In the genomic region with DNA sequence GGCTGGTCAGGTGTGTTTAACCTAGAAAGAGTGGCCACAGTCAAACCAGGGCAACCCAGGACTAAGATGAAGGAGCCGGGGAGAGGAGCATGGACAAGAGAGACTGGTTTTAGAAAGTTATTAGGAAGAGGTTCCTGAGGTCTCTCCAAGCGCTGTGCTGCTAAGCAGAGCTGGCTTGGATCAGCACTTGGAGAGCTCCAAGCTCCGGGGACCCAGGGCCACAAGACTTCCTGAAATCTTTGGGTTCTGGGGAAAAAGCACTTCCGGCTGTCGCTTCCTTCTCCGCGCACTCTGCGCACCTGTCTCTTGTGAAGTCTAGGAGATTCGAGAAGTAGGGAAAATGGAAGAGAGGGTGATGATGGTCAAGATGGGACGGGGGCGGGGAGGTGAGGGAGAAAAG, we compare ENCODE assay signal across 8 mouse cellular contexts. TPM values are rescaled to one million over a fixed set of nuclear protein-coding genes. Genes with fewer than 3 reads are reported as not detected.
DNase-seq lines count a peak whose midpoint lies in the region; ATAC-seq and TF ChIP-seq lines count a peak whose summit lies in the region.

No protein-coding gene starts in this region.

- peaks cover 30% of the 10 kb centered on the region for H3K27me3 ChIP-seq in hindbrain, embryonic 10.5 days (ENCODE audit: insufficient read depth, poor library complexity, severe bottlenecking)
- H3K27me3 ChIP-seq in midbrain, postnatal 0 days (ENCODE audit: insufficient read depth, low read length): no peaks in the 10 kb centered on the region

- 0 out of 2 replicates have a peak, but pooled peaks cover 5% of the 10 kb centered on the region for H3K36me3 ChIP-seq in hindbrain, embryonic 10.5 days
- H3K36me3 ChIP-seq in midbrain, postnatal 0 days (ENCODE audit: insufficient read depth, low read length): no peaks in the 10 kb centered on the region; the same call in 1 of the 2 replicates

- peak; percentile 62 for DNase-seq in kidney, postnatal 10 days
- no peak for DNase-seq in kidney, adult 11 months
- DNase-seq in embryo, embryonic 10.5 days (ENCODE audit: low spot score): peak; percentile 66
- peak; percentile 48 for DNase-seq in hindbrain, embryonic 10.5 days (ENCODE audit: low spot score)
- DNase-seq in midbrain, postnatal 0 days (ENCODE audit: low spot score): no peak
- no peak for DNase-seq in gastrocnemius, adult 2 months
- no peak for DNase-seq in spleen, adult 12 weeks (ENCODE audit: low spot score)
- no peak for DNase-seq in urinary bladder, postnatal 36 days (ENCODE audit: low spot score in 2 of 2)

- 7% methylated on average over 11 of the region's 11 CpGs for WGBS in hindbrain, embryonic 10.5 days
- WGBS in midbrain, postnatal 0 days: 12% methylated on average over 11 of the region's 11 CpGs

- peak overlapping the region; percentile 59 for H3K4me3 ChIP-seq in hindbrain, embryonic 10.5 days
- H3K4me3 ChIP-seq in midbrain, postnatal 0 days (ENCODE audit: low read depth, low read length): peak overlapping the region; percentile 66
- no peak overlapping the region for H3K4me3 ChIP-seq in gastrocnemius, adult 2 months

- peaks cover 85% of the 10 kb centered on the region for H3K4me1 ChIP-seq in hindbrain, embryonic 10.5 days (replicated peaks)
- peaks cover 37% of the 10 kb centered on the region for H3K4me1 ChIP-seq in midbrain, postnatal 0 days (ENCODE audit: insufficient read depth, low read length)

- peak overlapping the region; percentile 91 for H3K9ac ChIP-seq in midbrain, postnatal 0 days (replicated peaks; ENCODE audit: low read length, poor library complexity, severe bottlenecking)

- peak overlapping the region; percentile 96 for H3K4me2 ChIP-seq in midbrain, postnatal 0 days (ENCODE audit: low read depth, low read length, poor library complexity, severe bottlenecking)

- no peak for ATAC-seq in midbrain, postnatal 0 days (ENCODE audit: low FRiP score)

- no peak for TF ChIP-seq CTCF in midbrain, postnatal 0 days (IDR thresholded peaks at IDR 0.05)
- no peak for TF ChIP-seq CTCF in gastrocnemius, adult 2 months (IDR thresholded peaks at IDR 0.05)

- peak overlapping the region; percentile 92 for H3K27ac ChIP-seq in hindbrain, embryonic 10.5 days
- H3K27ac ChIP-seq in midbrain, postnatal 0 days (ENCODE audit: low read depth, low read length): peak overlapping the region; percentile 89; the same call in 1 of the 2 replicates
- no peak overlapping the region for H3K27ac ChIP-seq in gastrocnemius, adult 2 months

- intact Hi-C loops in gastrocnemius, adult 2 months (cut with DNase I): no loop called here

- no peaks in the 10 kb centered on the region for H3K9me3 ChIP-seq in hindbrain, embryonic 10.5 days
- H3K9me3 ChIP-seq in midbrain, postnatal 0 days (ENCODE audit: low read length): no peaks in the 10 kb centered on the region

RNA-seq across cellular contexts. Expression of a gene that starts 0.6 kb away (rescaled TPM):
- 6.5 and 19.3 TPM in 2 replicates for polyA plus RNA-seq in hindbrain, embryonic 10.5 days (2016; fragmentation: Nextera tagmentation; extraction: Ambion mirVana)
- 6.6 and 6.7 TPM in 2 replicates for total RNA-seq in midbrain, postnatal 0 days (2014; rRNA removed)
- polyA plus RNA-seq in midbrain, postnatal 0 days (2015; fragmentation: Nextera tagmentation; extraction: Ambion mirVana): 19.4 and 23.3 TPM in 2 replicates
- total RNA-seq in gastrocnemius, adult 2 months (2021): 10 to 100 TPM; 11.2 to 11.4 TPM

RNA-seq across cellular contexts. Expression of a gene that starts 1.5 kb away (rescaled TPM):
- 69.3 and 136 TPM in 2 replicates for polyA plus RNA-seq in hindbrain, embryonic 10.5 days (2016; fragmentation: Nextera tagmentation; extraction: Ambion mirVana)
- total RNA-seq in midbrain, postnatal 0 days (2014; rRNA removed): 203 and 205 TPM in 2 replicates
- 187 and 219 TPM in 2 replicates for polyA plus RNA-seq in midbrain, postnatal 0 days (2015; fragmentation: Nextera tagmentation; extraction: Ambion mirVana)
- total RNA-seq in gastrocnemius, adult 2 months (2021): not detected

RNA-seq across cellular contexts. Expression of a gene that starts 35.8 kb away (rescaled TPM):
- 0.26 and 0.98 TPM in 2 replicates for polyA plus RNA-seq in hindbrain, embryonic 10.5 days (2016; fragmentation: Nextera tagmentation; extraction: Ambion mirVana)
- not detected in 2 replicates for total RNA-seq in midbrain, postnatal 0 days (2014; rRNA removed)
- polyA plus RNA-seq in midbrain, postnatal 0 days (2015; fragmentation: Nextera tagmentation; extraction: Ambion mirVana): 0.68 and 1.1 TPM in 2 replicates
- total RNA-seq in gastrocnemius, adult 2 months (2021): not detected

RNA-seq across cellular contexts. Expression of a gene that starts 36.4 kb away (rescaled TPM):
- polyA plus RNA-seq in hindbrain, embryonic 10.5 days (2016; fragmentation: Nextera tagmentation; extraction: Ambion mirVana): 71.3 and 73.4 TPM in 2 replicates
- total RNA-seq in midbrain, postnatal 0 days (2014; rRNA removed): 52.5 and 56.8 TPM in 2 replicates
- 56.1 and 58.7 TPM in 2 replicates for polyA plus RNA-seq in midbrain, postnatal 0 days (2015; fragmentation: Nextera tagmentation; extraction: Ambion mirVana)
- 10 to 100 TPM; 29.5 to 37.2 TPM for total RNA-seq in gastrocnemius, adult 2 months (2021)

Comparison
In these comparisons a context has a peak if more than half of its experiments do, and no peak if none do; other contexts are left out.
1. DNase-seq: peak in kidney, postnatal 10 days (single experiment), embryo, embryonic 10.5 days (single experiment) and hindbrain, embryonic 10.5 days (single experiment); none in kidney, adult 11 months (single experiment), midbrain, postnatal 0 days (single experiment), gastrocnemius, adult 2 months (single experiment), spleen, adult 12 weeks (single experiment) and urinary bladder, postnatal 36 days (0 of 2).
2. RNA of a gene that starts 1.5 kb away (total RNA-seq): 203 to 205 TPM in midbrain, postnatal 0 days; not detected in gastrocnemius, adult 2 months; every median in the first group is over 100 times any median in the second.